Mouse (Mus musculus) kidney, postnatal 25 days (tissue): Measurements from ENCODE around the gene Ubash3a.

Experiments
- DNase-seq, 2 experiments: peaks; one replicate each; pipeline ENCODE4 v3.0.0; 2021; ENCODE audit warnings: mixed read lengths in 2 of 2

Ubash3a gene

DNA sequence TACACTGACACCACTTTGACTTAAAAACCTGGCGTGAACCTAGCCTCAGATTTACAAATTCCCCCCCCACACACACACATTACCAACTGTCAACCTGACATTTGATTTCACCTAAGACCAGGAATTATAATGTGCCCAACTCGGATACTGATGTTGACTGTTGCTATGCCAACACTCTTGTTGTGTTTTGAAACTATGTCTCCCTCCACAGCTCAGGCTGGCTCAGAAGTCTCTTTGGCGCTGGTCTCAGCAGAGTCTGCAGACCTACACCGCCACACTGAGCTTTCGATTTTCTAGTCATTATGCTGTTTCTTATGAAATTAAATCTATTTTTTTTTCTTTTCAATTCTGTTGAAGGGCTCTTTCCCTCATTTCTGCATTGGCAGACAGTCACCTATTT lies 55.0 kb downstream of the Ubash3a start:
- peak in 1 of 2 experiments; percentile 43 for DNase-seq

DNA sequence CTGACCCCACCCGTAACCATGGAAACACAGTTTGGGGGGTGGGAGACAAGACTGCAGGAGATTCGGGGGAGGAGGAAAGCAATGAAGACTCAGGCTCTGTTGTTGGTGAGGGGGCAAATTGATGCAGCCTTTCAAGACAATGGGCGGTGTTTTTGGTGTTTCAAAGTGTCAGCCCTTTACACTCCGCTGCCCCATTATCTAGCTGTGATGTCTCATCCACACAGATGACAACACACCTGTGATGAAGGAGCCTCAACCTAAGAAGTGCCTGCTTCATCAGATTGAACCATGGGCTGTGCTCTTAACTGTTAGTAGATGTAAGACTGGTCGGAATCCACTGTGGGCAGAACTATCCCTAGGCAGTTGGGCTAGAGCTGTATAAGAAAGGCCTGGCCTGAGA lies 56.1 kb downstream of the Ubash3a start:
- peak in 1 of 2 experiments; percentile 24 for DNase-seq

DNA sequence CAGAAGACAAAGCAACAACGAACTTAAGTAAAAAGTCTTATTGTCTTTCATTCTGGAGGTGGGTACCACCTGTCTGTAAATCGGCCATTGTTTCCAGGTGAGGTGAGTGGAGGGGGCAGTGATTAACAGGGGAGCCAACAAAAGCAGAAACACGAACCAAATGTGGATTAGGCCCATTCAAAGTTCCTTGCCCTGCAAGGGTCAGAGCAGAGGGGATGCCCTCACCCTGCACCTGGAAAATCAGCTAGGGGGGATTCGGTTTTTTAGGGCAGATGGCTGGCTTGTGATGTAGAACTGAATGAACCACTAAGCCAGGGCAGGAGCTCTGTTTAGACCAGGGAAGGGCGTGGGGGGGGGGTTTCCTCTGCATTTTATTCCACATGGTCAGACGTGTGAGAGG lies 56.7 kb downstream of the Ubash3a start:
- DNase-seq, result peak in 1 of 2 experiments; percentile 11

DNA sequence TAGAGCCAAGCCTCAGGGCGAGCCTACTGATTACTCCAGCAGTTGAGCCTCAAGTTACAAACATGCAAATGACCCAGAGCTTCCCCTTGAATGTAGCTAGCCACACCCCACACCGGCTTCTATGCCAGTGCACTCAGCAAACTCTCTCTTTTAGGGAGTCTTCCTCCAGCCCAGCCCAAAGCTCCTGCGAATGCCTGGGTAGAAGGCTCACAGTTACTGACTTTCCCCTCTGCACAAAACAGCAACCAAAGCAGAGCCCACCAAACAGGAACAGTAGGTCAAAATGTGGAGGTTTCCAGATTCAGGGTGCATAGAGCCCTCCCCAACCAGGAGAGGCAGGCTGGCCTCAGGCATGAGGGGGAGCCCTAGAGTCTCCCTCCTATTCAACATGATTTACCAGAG lies 57.5 kb downstream of the Ubash3a start:
- DNase-seq, result peak in 1 of 2 experiments; percentile 33

- DNase-seq, result peak in 1 of 2 experiments; percentile 41
Observed at GRCm38 (mm10) chr17:31265831-31266230, 58.2 kb downstream of the Ubash3a start.

GRCm38 (mm10) chr17:31266321-31266950 lies 58.8 kb downstream of the Ubash3a start:
- DNase-seq, result peak in 1 of 2 experiments; percentile 39

DNA sequence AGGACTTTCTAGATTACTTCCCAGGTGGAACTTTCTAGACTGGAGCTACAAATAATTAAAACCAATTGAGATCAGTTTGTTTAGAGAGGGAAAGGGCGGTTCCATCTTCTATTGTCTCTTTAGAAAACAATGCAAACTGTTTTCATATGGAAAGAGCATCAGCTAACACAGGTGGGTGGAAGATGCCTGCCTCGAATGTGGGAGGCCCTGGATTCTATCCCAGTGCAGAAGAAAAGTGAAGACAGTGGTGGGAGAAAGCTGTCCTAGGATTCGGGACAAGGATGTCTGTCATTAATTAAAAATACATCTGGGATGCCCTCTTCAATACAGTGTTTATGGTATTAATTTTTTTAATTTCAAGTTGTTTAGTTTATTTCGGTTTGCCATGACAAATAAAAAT lies 59.5 kb downstream of the Ubash3a start:
- peak in 1 of 2 experiments; percentile 19 for DNase-seq

DNA sequence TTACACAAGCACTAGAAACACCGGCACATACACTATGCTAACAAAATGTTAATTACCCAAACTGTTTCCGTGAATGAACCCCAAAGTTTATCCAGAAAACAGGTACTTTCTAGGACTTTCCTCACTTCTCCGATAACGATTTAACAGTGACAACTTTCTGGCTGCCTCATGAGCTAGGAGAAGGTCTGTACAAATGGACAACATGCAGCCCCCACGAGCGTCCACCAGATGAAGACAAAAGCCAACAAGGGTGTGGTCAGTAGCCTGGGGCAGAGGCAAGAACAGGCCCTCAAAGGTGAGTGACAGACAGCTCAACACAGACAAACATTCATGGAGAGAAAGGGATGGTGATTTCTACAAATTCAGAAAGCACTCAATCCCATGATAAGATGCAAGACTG lies 59.9 kb downstream of the Ubash3a start:
- peak in 1 of 2 experiments; percentile 22 for DNase-seq

GRCm38 (mm10) chr17:31268016-31268415 lies 60.3 kb downstream of the Ubash3a start:
- DNase-seq, result no peak

DNA sequence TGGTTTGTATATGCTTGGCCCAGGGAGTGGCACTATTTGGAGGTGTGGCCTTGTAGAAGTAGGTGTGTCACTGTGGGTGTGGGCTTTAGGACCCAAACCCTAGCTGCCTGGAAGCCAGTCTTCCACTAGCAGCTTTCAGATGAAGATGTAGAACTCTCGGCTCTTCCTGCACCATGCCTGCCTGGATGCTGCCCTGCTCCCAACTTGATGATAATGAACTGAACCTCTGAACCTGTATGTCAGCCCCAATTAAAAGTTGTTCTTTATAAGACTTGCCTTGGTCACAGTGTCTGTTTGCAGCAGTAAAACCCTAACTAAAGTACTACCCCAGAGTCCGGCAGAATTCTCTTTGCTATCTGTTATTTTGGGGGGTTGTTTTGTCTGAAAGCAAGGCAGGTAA lies 62.1 kb downstream of the Ubash3a start:
- DNase-seq, result peak in 1 of 2 experiments; percentile 23

DNA sequence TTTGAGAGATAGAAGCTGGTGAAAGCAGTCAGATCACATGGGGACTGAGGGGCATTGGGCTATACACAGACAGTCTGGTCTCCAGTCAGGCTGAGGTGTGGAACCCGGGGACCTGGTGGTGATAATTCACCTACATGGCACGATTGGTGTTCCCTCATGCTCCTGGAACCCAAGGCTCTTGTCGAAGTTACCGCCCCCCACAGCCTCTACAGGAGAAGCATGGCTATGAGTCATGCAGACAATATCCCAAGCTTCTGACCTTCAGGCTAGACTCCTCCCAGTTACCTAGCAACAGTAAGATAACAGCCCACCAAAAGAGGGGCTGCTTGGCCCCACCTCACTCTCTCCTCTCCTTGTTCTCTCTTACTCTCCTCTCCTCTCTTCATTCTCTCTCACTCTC lies 62.6 kb downstream of the Ubash3a start:
- DNase-seq, result peak in 1 of 2 experiments; percentile 33

- peak in 1 of 2 experiments; percentile 24 for DNase-seq
Observed at GRCm38 (mm10) chr17:31270736-31271135, 63.1 kb downstream of the Ubash3a start.

GRCm38 (mm10) chr17:31271136-31271851 lies 63.6 kb downstream of the Ubash3a start:
- DNase-seq, result peak in 1 of 2 experiments; percentile 39

GRCm38 (mm10) chr17:31272416-31273165 lies 64.9 kb downstream of the Ubash3a start:
- DNase-seq, result peak in 1 of 2 experiments; percentile 22

- DNase-seq, result peak in 1 of 2 experiments; percentile 41
Observed at GRCm38 (mm10) chr17:31273631-31274030, 66.0 kb downstream of the Ubash3a start.

GRCm38 (mm10) chr17:31275181-31275580 lies 67.5 kb downstream of the Ubash3a start:
- DNase-seq, result no peak

- DNase-seq, result no peak
Observed at GRCm38 (mm10) chr17:31276207-31276921, 68.7 kb downstream of the Ubash3a start.

GRCm38 (mm10) chr17:31276922-31277918 lies 69.5 kb downstream of the Ubash3a start, which contains the start of gene Rsph1:
Rsph1 (minus strand) TSS chr17:31277383.
- DNase-seq, result peak; percentile 98 to 100

DNA sequence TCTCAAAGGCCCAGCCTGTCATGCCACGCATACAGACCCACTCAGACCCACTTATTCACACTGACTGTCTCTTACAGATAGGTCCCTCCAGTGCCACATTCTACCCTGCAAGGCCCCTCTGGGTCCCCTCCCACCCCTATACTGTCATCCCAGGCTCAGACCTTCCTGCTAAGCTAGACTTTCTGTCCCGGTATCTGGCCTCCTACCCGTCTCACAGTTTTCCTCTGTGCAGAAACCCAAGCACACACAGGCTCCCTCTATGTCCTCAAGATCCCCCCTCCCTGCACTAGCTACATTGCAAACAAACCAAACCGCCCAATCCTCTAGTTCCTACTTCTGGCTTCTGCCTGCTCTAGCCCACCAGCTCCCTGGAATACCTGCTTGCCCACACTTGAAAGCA lies 70.3 kb downstream of the Ubash3a start:
- no peak for DNase-seq

DNA sequence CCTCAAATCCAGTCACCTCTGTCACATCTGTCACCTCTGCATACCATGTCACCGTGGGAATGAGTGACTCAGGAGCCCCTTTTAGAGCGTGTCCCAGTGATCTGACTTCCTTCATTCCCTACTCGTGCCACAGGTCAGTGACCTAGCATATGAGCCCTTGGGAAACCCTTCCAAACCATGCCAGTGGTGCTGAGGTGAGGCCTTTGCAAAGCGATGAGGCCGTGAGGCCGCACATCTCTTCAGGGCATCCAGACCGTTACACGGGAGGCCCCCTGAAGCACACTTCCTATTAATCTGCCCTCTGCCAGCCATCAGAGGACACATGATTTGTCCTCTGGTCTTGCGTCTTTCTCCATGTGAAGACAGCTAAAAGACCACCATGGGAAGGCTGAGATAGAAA lies 71.9 kb downstream of the Ubash3a start:
- DNase-seq, result no peak

DNA sequence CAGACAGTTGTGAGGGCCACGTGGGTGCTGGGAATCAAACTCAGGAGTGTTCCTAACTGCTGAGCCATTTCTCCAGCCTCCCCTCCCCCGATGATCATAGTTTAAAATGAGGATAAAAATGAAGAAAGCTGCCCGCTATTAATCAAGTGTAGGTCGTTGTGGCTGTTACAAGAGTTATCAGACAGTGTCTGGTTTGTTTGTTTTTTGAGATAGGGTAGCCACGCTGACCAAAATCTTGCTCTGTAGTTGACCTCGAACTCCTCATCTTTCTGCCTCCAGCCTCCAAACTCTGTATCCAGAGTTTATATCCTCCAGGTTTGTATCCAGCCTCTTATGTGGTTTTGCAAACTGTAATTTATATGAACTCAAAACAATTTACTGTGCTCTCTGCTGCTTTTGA lies 72.6 kb downstream of the Ubash3a start:
- DNase-seq, result peak in 1 of 2 experiments; percentile 30
